Mouse (Mus musculus) kidney, adult 2 months (tissue): ENCODE measurements around the gene Gpr45.

Experiments used
- CTCF ChIP-seq: fragments of 200-500 bp; conservative IDR thresholded peaks from 2 replicates; pipeline ENCODE4 v1.5.1; 2011; ENCODE audit warnings: low read depth, mild to moderate bottlenecking, control low read depth, low read length, moderate library complexity, mixed read lengths; ENCODE audit not compliant: insufficient read depth, insufficient read length
- POLR2A ChIP-seq: fragments of 200-500 bp; IDR thresholded peaks from one replicate; pipeline ENCODE4 v1.6.1; 2011; ENCODE audit warnings: low read depth, low read length, control low read depth

DNA sequence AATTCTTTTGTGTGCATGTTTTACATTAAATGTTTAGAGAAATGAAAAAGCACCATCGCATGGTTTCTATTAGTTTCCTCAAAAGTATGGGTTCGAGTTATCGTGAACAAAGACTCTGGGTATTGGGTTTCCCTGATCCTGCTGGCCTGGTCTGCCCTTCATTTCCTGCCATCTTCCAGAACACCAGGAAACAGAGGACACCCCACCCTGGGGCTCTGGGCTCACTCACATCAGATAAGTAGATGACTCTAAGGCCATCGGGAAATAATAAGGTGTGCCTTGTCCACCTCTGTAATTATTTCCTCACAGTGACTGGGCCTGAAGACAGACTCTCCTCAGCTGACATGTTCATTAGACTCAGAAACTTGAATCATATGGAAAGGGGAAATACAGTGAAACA lies 57.8 kb downstream of the Gpr45 start:
- TF ChIP-seq CTCF (no peak), POLR2A (no peak)
